Mouse (Mus musculus) left cerebral cortex, adult 8-10 months (tissue): ENCODE data around the gene Slc24a2. TPM values are rescaled to one million over a fixed set of nuclear protein-coding genes. Genes with fewer than 3 reads are reported as not detected.

Source experiments
- DNase-seq, 2 experiments: peaks; one replicate each; pipeline ENCODE4 v3.0.0; 2022; ENCODE audit warnings: low spot score in 2 of 2
- total RNA-seq, 4 experiments: library from RNA; stranded (reverse); gene quantifications; 2 replicates each; pipeline ENCODE4 v1.2.4; 2022

Slc24a2 gene
- total RNA-seq, 4 experiments from 2014 or later, result 276 to 350 (median 321) TPM

- DNase-seq, result no peak
These were observed 110.5 kb downstream of the Slc24a2 start for GRCm38 (mm10) chr4:87119758-87120157.

- no peak for DNase-seq
These were observed 114.6 kb downstream of the Slc24a2 start for GRCm38 (mm10) chr4:87115726-87116125.

- no peak for DNase-seq
These were observed 120.8 kb downstream of the Slc24a2 start for GRCm38 (mm10) chr4:87109331-87110059.

- DNase-seq, result no peak
These were observed 129.3 kb downstream of the Slc24a2 start for GRCm38 (mm10) chr4:87100936-87101335.

GRCm38 (mm10) chr4:87096186-87096585, 134.1 kb downstream of the Slc24a2 start:
- DNase-seq, result peak; percentile 22 to 61

GRCm38 (mm10) chr4:87093612-87094011, 136.7 kb downstream of the Slc24a2 start:
- no peak for DNase-seq

GRCm38 (mm10) chr4:87090841-87091240, 139.4 kb downstream of the Slc24a2 start:
- DNase-seq, result no peak

GRCm38 (mm10) chr4:87088713-87089112, 141.6 kb downstream of the Slc24a2 start:
- peak in 1 of 2 experiments; percentile 51 for DNase-seq

GRCm38 (mm10) chr4:87087597-87087996, 142.7 kb downstream of the Slc24a2 start:
- DNase-seq, result no peak

- DNase-seq, result no peak
These were observed 143.2 kb downstream of the Slc24a2 start for GRCm38 (mm10) chr4:87086933-87087577.

- no peak for DNase-seq
These were observed 149.0 kb downstream of the Slc24a2 start for GRCm38 (mm10) chr4:87081321-87081720.

- no peak for DNase-seq
These were observed 151.0 kb downstream of the Slc24a2 start for GRCm38 (mm10) chr4:87079305-87079704.

GRCm38 (mm10) chr4:87078726-87079125, 151.6 kb downstream of the Slc24a2 start:
- DNase-seq, result no peak

GRCm38 (mm10) chr4:87075761-87076160, 154.5 kb downstream of the Slc24a2 start:
- DNase-seq, result no peak

- DNase-seq, result no peak
These were observed 162.2 kb downstream of the Slc24a2 start for GRCm38 (mm10) chr4:87068121-87068520.

- DNase-seq, result no peak
These were observed 165.1 kb downstream of the Slc24a2 start for GRCm38 (mm10) chr4:87065227-87065626.

- DNase-seq, result no peak
These were observed 165.7 kb downstream of the Slc24a2 start for GRCm38 (mm10) chr4:87064561-87064960.

GRCm38 (mm10) chr4:87062771-87063253, 167.5 kb downstream of the Slc24a2 start:
- peak in 1 of 2 experiments; percentile 80 for DNase-seq

- no peak for DNase-seq
These were observed 168.6 kb downstream of the Slc24a2 start for GRCm38 (mm10) chr4:87061696-87062095.

GRCm38 (mm10) chr4:87057572-87057971, 172.7 kb downstream of the Slc24a2 start:
- DNase-seq, result no peak

- no peak for DNase-seq
These were observed 174.5 kb downstream of the Slc24a2 start for GRCm38 (mm10) chr4:87055768-87056167.

- DNase-seq, result no peak
These were observed 177.4 kb downstream of the Slc24a2 start for GRCm38 (mm10) chr4:87052881-87053280.

- DNase-seq, result no peak
These were observed 181.2 kb downstream of the Slc24a2 start for GRCm38 (mm10) chr4:87049061-87049460.
